Mouse (Mus musculus): ENCODE data around the gene Tbc1d10c.

Tbc1d10c gene

GRCm38 (mm10) chr19:4156771-4157170, 34.3 kb downstream of the Tbc1d10c start:
- no peak for DNase-seq (ENCODE audit: low read depth)

GRCm38 (mm10) chr19:4156073-4156579, 35.0 kb downstream of the Tbc1d10c start:
- no peak for DNase-seq (ENCODE audit: low read depth)

DNA sequence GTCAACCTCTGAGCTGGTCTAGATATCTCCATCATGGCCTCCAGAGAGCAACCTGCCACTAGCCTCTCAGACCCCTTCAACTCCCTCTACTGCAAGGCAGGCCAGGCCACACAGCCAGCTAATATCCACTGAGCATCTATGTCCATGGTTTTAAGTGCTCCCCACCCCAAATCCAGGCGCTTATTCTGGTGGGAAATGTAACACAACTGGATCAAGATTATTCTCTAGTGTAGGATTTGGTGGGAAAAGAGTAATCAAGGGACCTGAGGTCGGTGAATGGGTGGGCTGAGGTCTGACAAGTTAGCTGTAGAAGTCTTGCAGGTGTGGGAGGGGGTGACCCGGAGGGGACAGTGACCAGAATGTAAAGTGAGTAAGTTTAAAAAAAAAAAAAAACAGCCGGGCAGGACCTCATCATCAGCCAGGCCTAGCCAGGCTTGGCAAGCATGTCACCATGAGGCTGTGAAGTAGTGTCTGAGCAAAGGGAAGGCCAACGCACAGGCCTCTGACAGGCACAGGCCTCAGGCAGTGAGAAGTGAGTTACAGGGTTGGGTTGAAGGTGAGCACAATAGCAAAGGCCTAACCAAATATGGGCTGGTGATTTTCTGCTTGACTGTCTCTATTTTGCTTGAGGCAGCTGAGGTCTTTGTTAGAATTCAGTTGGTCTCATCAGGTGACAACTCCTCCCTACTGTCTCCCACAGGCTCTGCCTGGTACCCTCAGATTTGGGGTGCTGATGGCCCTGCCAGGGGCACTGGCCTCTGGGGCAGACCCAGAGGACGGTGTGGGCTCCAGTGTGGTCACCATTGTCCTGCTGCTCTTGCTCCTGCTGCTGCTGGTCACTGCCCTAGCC, 35.6 kb downstream of the Tbc1d10c start:
- DNase-seq (ENCODE audit: low read depth): no peak

- no peak for DNase-seq (ENCODE audit: low read depth)
Observed at GRCm38 (mm10) chr19:4154437-4155222, 36.5 kb downstream of the Tbc1d10c start.

DNA sequence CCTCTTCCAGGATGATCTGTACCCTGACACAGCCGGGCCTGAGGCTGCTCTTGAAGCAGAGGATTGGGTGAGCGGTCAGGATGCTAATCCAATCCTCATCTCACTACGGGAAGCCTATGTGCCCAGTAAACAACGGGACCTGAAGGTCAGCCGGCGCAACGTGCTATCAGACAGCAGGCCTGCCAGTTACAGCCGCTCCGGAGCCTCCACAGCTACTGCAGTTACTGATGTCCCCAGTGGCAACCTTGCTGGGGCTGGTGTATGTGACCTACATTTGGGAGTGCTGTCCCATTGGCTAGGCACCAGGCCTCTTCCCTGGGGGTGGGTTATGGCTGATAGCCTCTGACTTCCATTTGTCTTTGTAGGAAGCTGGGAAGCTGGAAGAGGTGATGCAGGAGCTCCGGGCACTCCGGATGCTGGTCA, 37.8 kb downstream of the Tbc1d10c start, which contains the start of gene Ptprcap:
Gene Ptprcap, plus strand, starts transcription at position 373 of the 423 bp plus-strand sequence.
- no peak for DNase-seq (ENCODE audit: low read depth)

DNA sequence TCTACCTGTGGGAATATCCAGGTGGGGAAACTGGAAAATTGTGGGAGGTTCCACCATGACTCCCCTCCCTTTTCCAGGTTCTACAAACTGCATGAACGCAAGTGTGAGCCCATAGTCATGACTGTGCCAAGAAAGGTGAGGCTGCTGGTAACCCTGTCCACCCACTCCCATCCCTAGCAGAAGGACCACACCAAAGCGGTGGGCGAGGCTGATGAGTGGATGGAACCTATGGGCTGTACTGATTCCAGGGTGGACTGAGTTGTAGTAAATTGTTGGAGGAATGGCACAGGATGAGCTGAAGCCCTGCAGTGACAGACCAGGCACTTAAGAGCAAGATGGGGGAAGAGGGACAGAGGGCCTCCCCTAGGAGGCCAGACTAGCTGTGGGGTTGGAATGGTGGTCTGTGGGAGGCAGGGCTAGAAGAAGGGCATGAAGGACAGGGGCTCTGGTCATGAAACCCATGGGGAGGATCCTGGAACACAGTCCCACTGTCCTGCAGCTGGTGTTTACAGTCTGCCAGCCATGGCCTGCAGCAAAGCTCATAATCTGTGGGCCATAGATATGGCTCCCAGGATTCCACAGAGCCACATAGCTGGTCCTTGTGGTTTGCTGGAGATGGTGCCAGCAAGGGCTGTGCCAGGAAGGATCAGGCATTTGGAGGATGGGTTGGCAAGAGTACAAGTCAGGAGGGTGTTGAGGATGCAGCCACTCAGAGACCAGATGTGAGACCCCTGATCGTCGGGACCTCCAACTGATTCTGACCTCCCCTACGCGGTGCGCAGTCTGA, 38.4 kb downstream of the Tbc1d10c start:
- no peak for DNase-seq (ENCODE audit: low read depth)

GRCm38 (mm10) chr19:4151898-4152297, 39.2 kb downstream of the Tbc1d10c start:
- DNase-seq (ENCODE audit: low read depth): no peak

DNA sequence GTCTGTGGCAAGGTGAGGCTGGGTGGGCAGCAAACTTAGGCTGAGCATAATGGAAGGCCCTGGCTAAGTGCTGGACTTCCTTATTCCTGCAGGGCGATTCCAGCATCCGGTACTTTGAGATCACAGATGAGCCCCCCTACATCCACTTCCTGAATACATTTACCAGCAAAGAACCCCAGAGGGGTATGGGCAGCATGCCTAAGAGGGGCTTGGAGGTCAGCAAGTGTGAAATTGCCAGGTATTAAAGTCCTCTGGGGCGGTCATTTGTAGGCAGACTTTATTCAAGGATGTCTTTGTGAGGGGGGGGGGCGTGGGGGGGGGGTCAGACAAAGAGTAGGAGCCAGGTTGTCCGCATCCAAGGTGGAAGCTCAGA, 39.6 kb downstream of the Tbc1d10c start:
- DNase-seq (ENCODE audit: low read depth): no peak

GRCm38 (mm10) chr19:4150567-4151487, 40.3 kb downstream of the Tbc1d10c start:
- DNase-seq (ENCODE audit: low read depth): no peak

DNA sequence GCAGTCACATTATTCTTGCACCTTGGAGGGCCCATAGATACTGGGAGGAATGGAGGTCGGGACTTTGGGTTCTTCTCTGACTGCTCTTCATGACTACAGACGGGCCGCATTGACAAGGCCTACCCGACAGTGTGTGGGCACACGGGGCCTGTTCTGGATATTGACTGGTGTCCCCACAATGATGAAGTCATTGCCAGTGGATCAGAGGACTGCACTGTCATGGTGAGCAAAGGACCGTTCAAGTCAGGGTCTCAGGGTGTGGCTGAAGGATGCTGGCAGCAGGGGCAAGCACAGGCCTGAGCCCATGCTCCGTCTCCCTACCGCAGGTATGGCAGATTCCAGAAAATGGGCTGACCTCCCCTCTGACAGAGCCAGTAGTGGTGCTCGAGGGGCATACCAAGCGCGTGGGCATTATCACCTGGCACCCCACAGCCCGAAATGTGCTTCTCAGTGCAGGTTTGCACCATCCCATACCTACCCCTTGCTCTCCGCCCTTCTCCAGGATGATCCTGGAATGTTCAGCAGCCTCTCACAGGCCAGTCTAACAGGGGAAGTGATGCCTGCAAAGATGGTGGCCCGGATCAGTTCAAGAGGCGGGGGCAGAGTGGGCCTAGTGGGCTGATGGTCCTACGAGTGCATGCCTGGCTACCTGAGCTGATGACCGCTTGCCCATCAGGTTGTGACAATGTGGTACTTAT, 41.2 kb downstream of the Tbc1d10c start:
- no peak for DNase-seq (ENCODE audit: low read depth)

GRCm38 (mm10) chr19:4149283-4149682, 41.8 kb downstream of the Tbc1d10c start:
- no peak for DNase-seq (ENCODE audit: low read depth)

- DNase-seq (ENCODE audit: low read depth): peak; percentile 37
Observed at GRCm38 (mm10) chr19:4148819-4149218, 42.3 kb downstream of the Tbc1d10c start.

DNA sequence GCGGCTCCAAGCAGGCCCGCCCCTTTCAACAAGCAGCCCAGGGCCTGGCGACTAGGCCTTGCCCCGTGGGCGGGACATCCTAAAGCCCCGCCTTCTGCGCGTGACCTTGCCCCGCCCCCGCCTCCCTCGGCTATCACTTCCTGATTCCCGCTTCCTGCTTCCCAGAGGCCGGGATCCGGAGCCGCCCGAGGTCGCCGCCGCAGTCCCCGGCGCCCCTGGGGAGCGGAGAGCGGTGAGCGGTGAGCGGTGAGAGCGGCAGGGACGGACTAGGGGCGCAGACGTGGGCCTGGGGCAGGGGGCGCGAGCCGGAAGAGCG, 42.6 kb downstream of the Tbc1d10c start, which contains the start of gene Coro1b:
Gene Coro1b, plus strand, starts transcription at position 129 of the 316 bp plus-strand sequence.
- DNase-seq (ENCODE audit: low read depth): peak; percentile 92

GRCm38 (mm10) chr19:4147782-4148490, 43.1 kb downstream of the Tbc1d10c start:
- no peak for DNase-seq (ENCODE audit: low read depth)

- DNase-seq (ENCODE audit: low read depth): no peak
Observed at GRCm38 (mm10) chr19:4147022-4147405, 44.1 kb downstream of the Tbc1d10c start.

GRCm38 (mm10) chr19:4146366-4147021, 44.6 kb downstream of the Tbc1d10c start:
- no peak for DNase-seq (ENCODE audit: low read depth)

DNA sequence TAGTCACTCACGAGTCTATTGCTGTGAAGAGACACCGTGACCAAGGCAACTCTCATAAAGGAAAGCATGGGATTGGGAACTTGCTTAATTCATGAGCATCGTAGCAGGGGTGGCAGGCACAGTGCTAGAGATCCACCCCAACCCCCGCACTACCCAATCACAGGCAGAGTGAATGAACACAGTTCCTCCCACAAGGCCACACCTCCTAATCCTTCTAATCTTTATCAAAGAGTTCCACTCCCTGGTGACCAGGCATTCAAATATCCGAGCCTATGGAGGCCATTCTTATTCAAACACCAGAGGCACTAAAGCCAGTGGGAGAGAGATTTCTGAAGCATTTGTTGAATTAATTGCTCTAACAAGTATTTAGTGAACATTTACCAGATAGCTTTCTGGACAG, 45.1 kb downstream of the Tbc1d10c start:
- DNase-seq (ENCODE audit: low read depth): no peak

GRCm38 (mm10) chr19:4144550-4145498, 46.3 kb downstream of the Tbc1d10c start:
- DNase-seq (ENCODE audit: low read depth): no peak
